Mouse (Mus musculus): ENCODE results near the gene P2rx5. TPM values are rescaled to one million over a fixed set of nuclear protein-coding genes. Genes with fewer than 3 reads are reported as not detected.

Gene P2rx5
- polyA plus RNA-seq (2014; fragmentation: Nextera tagmentation; extraction: Ambion mirVana): 0.45 TPM in 2 replicates

DNA sequence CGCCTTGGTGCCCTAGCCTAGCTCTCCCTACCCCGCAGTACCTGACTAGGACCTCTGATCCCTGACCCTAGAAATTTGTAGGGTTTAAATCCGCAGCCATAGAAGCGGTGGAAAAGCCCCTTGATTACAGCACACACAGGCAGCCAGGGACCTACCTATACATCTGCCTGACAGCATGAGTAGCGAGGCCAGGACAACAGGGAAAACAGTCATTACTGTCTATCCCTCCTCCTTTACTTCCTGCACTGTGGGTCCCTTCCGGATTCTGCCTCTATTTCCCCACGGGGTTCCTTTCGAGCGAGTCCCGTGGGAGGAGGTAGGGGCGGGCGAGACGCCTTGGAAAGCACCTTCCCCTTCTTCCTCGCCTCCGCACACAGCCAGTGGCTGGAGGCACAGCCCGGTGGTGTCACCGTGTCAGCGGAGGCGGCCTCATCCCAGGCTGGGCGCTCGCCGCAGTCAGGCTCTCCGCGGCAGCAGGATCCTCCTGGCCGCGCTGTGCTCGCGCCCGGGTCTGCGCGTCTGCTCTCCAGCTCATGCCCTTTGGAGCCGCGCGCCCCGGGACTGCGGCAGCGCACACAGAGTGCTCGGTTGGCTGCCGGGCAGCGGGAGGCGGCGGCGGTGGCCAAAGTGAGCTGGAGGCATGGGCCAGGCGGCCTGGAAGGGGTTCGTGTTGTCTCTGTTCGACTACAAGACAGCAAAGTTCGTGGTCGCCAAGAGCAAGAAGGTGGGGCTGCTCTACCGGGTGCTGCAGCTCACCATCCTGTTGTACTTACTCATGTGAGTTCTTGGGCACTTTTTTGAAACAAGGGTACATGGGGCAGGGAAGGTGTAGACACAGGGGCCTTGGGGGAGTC, at the start of gene P2rx5:
TSS of gene P2rx5 (plus strand) at position 465 of the 854 bp plus-strand sequence.
- H3K9me3 ChIP-seq (ENCODE audit: control insufficient read depth, low read length): no peaks in the 10 kb centered on the region
- peaks cover 3% of the 10 kb centered on the region; the same call in 1 of the 2 replicates for H3K4me1 ChIP-seq (replicated peaks; ENCODE audit: control insufficient read depth, insufficient read depth, low read length)
- H3K36me3 ChIP-seq (ENCODE audit: control insufficient read depth, insufficient read depth, low read length): no peaks in the 10 kb centered on the region
- H3K4me2 ChIP-seq (replicated peaks; ENCODE audit: low read depth, low read length): peak within 1 kb of the TSS; percentile 80
- peak within 1 kb of the TSS; percentile 53; the same call in 1 of the 2 replicates for H3K9ac ChIP-seq (ENCODE audit: low read depth, low read length)
- peaks cover 13% of the 10 kb centered on the region for H3K27me3 ChIP-seq (ENCODE audit: control insufficient read depth, insufficient read depth, low read length)
- peak; percentile 63 for DNase-seq (ENCODE audit: low spot score)
- ATAC-seq (ENCODE audit: low FRiP score): peak; percentile 63
- no peak within 1 kb of the TSS for H3K27ac ChIP-seq (ENCODE audit: low read depth, low read length)
- 2% methylated on average over 49 of the region's 49 CpGs for WGBS
- H3K4me3 ChIP-seq (ENCODE audit: low read depth, low read length): peak within 1 kb of the TSS; percentile 36

DNA sequence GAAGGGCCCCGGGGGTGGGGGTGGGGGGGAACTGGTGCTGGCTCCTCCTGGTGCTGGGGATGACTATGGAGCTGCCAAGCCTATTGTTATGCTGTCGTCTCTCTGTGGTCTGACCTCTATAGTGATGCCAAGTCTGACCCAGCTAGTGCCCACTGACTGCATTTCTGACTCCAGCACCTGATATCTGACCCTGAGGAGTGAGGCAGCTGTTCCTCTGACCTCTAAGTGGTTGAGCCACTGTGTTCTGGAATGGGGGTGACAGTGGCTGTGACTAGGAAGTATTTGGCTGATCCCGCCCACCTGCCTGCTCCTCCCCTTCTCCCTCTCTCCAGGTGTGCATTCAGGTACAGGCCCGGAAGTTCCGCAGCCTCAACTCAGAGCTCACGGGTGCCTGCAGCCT, 48.8 kb upstream of the P2rx5 start:
- Histone ChIP-seq H3K4me2 (replicated peaks; ENCODE audit: low read depth, low read length) (no peak overlapping the region), H3K27ac (ENCODE audit: low read depth, low read length) (no peak overlapping the region), H3K27me3 (ENCODE audit: control insufficient read depth, insufficient read depth, low read length) (no peaks in the 10 kb centered on the region), H3K4me3 (ENCODE audit: low read depth, low read length) (no peak overlapping the region), H3K9me3 (ENCODE audit: control insufficient read depth, low read length) (no peaks in the 10 kb centered on the region), H3K36me3 (ENCODE audit: control insufficient read depth, insufficient read depth, low read length) (no peaks in the 10 kb centered on the region), H3K4me1 (replicated peaks; ENCODE audit: control insufficient read depth, insufficient read depth, low read length) (no peaks in the 10 kb centered on the region), H3K9ac (ENCODE audit: low read depth, low read length) (no peak overlapping the region)
- WGBS: 68% methylated on average over 6 of the region's 6 CpGs
- DNase-seq (ENCODE audit: low spot score) (no peak), ATAC-seq (ENCODE audit: low FRiP score) (no peak)

DNA sequence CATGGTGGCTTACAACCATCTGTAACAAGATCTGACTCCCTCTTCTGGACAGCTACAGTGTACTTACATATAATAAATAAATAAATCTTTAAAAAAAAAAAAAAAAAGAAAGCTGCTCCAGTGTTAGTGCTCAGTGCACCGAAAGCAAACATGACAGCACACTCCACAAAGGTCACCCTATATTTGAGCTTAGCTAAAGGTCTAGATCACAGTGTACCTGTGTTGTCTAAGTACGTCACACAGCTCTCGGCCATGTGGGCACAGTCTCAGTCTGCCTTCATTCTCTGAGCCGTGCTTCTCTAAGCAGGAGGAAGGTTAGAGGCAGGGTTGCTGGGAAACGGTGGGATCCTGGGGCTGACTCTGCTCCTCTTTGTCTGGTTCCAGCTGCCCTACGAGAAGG, 33.7 kb upstream of the P2rx5 start:
- Histone ChIP-seq H3K4me1 (replicated peaks; ENCODE audit: control insufficient read depth, insufficient read depth, low read length) (no peaks in the 10 kb centered on the region), H3K4me3 (ENCODE audit: low read depth, low read length) (no peak overlapping the region), H3K36me3 (ENCODE audit: control insufficient read depth, insufficient read depth, low read length) (no peaks in the 10 kb centered on the region), H3K27ac (ENCODE audit: low read depth, low read length) (no peak overlapping the region), H3K9ac (ENCODE audit: low read depth, low read length) (no peak overlapping the region), H3K4me2 (replicated peaks; ENCODE audit: low read depth, low read length) (no peak overlapping the region), H3K9me3 (ENCODE audit: control insufficient read depth, low read length) (no peaks in the 10 kb centered on the region), H3K27me3 (ENCODE audit: control insufficient read depth, insufficient read depth, low read length) (no peaks in the 10 kb centered on the region)
- ATAC-seq (ENCODE audit: low FRiP score) (no peak), DNase-seq (ENCODE audit: low spot score) (no peak)
- 93% methylated on average over 6 of the region's 6 CpGs for WGBS

DNA sequence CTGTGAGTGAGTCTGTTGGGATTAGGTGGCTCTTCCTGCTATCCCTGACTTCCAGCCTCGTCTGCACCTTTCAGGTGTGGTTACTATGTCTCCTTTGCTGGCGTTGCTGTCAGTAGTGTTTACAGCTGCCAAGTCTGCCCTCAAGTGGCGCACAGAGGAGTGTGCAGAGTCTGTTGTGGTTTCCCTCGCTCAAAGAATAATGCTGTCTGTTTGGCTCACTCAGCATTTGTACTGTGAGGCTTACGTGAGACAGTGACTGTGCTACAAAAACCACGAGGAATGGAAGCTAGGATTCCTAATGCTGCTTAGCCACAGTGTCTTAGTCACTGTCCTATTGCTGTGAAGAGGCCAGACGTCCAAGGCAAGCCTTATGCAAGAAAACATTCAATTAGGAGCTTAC, 29.2 kb upstream of the P2rx5 start:
- no peak overlapping the region for H3K4me2 ChIP-seq (replicated peaks; ENCODE audit: low read depth, low read length)
- no peaks in the 10 kb centered on the region for H3K4me1 ChIP-seq (replicated peaks; ENCODE audit: control insufficient read depth, insufficient read depth, low read length)
- H3K36me3 ChIP-seq (ENCODE audit: control insufficient read depth, insufficient read depth, low read length): peaks cover 4% of the 10 kb centered on the region; the same call in 1 of the 2 replicates
- H3K9me3 ChIP-seq (ENCODE audit: control insufficient read depth, low read length): no peaks in the 10 kb centered on the region; the same call in 1 of the 2 replicates
- no peak overlapping the region for H3K27ac ChIP-seq (ENCODE audit: low read depth, low read length)
- H3K4me3 ChIP-seq (ENCODE audit: low read depth, low read length): no peak overlapping the region
- ATAC-seq (ENCODE audit: low FRiP score): no peak
- H3K27me3 ChIP-seq (ENCODE audit: control insufficient read depth, insufficient read depth, low read length): no peaks in the 10 kb centered on the region
- DNase-seq (ENCODE audit: low spot score): no peak
- WGBS: 82% methylated on average over 7 of the region's 7 CpGs
- H3K9ac ChIP-seq (ENCODE audit: low read depth, low read length): no peak overlapping the region

DNA sequence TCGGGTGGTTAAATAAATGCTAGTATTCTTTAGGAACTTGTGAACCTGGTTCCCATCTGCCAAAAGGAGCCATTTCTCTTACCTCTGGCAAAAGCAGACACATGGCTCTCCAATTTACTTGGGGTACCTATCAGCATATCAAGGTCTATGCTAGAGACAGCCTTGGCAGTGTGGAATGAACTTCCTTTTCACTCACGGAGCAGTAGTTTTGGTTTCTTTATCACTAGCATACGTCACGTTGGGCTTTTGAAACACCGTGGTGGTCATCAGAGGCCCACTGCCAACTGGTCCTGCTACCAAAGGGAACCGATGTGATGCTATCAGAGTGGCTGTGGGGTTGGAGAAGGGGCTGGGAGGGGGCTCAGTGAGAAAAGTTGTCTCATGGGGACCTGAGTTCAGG, 27.2 kb upstream of the P2rx5 start:
- H3K36me3 ChIP-seq (ENCODE audit: control insufficient read depth, insufficient read depth, low read length): peaks cover 4% of the 10 kb centered on the region; the same call in 1 of the 2 replicates
- ATAC-seq (ENCODE audit: low FRiP score) (no peak), DNase-seq (ENCODE audit: low spot score) (no peak)
- no peak overlapping the region for H3K9ac ChIP-seq (ENCODE audit: low read depth, low read length)
- no peak overlapping the region for H3K27ac ChIP-seq (ENCODE audit: low read depth, low read length)
- WGBS: 97% methylated on average over 6 of the region's 6 CpGs
- no peaks in the 10 kb centered on the region; the same call in 1 of the 2 replicates for H3K4me1 ChIP-seq (replicated peaks; ENCODE audit: control insufficient read depth, insufficient read depth, low read length)
- H3K9me3 ChIP-seq (ENCODE audit: control insufficient read depth, low read length): no peaks in the 10 kb centered on the region; the same call in 1 of the 2 replicates
- no peak overlapping the region for H3K4me2 ChIP-seq (replicated peaks; ENCODE audit: low read depth, low read length)
- no peaks in the 10 kb centered on the region for H3K27me3 ChIP-seq (ENCODE audit: control insufficient read depth, insufficient read depth, low read length)
- no peak overlapping the region for H3K4me3 ChIP-seq (ENCODE audit: low read depth, low read length)

DNA sequence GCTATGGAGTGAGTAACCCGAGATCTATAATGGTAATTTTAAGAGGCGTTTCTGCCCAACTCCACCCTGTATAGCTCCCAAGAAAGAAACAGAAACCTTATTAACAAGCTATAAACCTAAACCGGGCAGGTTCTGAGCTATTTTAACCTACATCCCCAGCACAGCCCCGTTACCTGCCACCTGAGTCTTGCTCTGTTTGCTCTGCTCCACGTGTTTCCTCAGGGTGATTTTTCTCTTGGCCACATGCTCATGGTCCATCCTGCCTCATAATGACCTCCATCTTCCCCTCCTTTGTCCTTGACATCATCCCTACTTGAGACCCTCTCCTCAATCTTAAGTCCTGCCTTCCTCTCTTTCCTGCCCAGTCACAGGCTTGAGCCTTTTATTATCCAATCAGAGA, 26.0 kb upstream of the P2rx5 start:
- Histone ChIP-seq H3K4me3 (ENCODE audit: low read depth, low read length) (no peak overlapping the region), H3K36me3 (ENCODE audit: control insufficient read depth, insufficient read depth, low read length) (peaks cover 4% of the 10 kb centered on the region; the same call in 1 of the 2 replicates), H3K9ac (ENCODE audit: low read depth, low read length) (no peak overlapping the region), H3K9me3 (ENCODE audit: control insufficient read depth, low read length) (no peaks in the 10 kb centered on the region; the same call in 1 of the 2 replicates), H3K27me3 (ENCODE audit: control insufficient read depth, insufficient read depth, low read length) (no peaks in the 10 kb centered on the region), H3K27ac (ENCODE audit: low read depth, low read length) (no peak overlapping the region), H3K4me1 (replicated peaks; ENCODE audit: control insufficient read depth, insufficient read depth, low read length) (no peaks in the 10 kb centered on the region; the same call in 1 of the 2 replicates), H3K4me2 (replicated peaks; ENCODE audit: low read depth, low read length) (no peak overlapping the region)
- DNase-seq (ENCODE audit: low spot score) (no peak), ATAC-seq (ENCODE audit: low FRiP score) (no peak)
- 93% methylated on average over 5 of the region's 5 CpGs for WGBS

DNA sequence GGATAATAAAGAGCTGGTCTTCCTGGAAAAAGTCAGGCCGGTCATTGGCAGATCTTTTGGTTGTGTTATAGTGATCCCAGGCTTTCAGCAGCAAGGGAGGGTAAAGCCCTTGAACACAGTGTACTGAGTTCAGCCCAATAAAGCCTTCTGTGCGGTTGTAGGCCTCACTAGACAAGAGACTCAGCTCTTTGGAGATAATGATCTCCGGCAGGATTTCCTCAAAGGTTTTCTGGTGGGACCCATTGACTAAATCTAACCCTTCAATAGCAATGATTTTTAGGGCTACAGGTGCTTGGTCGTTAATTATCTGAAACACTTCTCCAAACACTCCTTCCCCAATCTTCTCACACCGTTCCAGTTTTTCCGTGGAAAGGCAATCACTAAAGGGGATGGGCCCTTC, 23.6 kb upstream of the P2rx5 start:
- H3K9me3 ChIP-seq (ENCODE audit: control insufficient read depth, low read length): no peaks in the 10 kb centered on the region; the same call in 1 of the 2 replicates
- H3K4me3 ChIP-seq (ENCODE audit: low read depth, low read length): no peak overlapping the region; the same call in 1 of the 2 replicates
- H3K4me2 ChIP-seq (replicated peaks; ENCODE audit: low read depth, low read length): peak overlapping the region; percentile 77
- 92% methylated on average over 6 of the region's 6 CpGs for WGBS
- DNase-seq (ENCODE audit: low spot score) (no peak), ATAC-seq (ENCODE audit: low FRiP score) (no peak)
- H3K27me3 ChIP-seq (ENCODE audit: control insufficient read depth, insufficient read depth, low read length): no peaks in the 10 kb centered on the region
- H3K4me1 ChIP-seq (replicated peaks; ENCODE audit: control insufficient read depth, insufficient read depth, low read length): no peaks in the 10 kb centered on the region; the same call in 1 of the 2 replicates
- no peak overlapping the region for H3K9ac ChIP-seq (ENCODE audit: low read depth, low read length)
- H3K36me3 ChIP-seq (ENCODE audit: control insufficient read depth, insufficient read depth, low read length): peaks cover 4% of the 10 kb centered on the region; the same call in 1 of the 2 replicates
- no peak overlapping the region for H3K27ac ChIP-seq (ENCODE audit: low read depth, low read length)

DNA sequence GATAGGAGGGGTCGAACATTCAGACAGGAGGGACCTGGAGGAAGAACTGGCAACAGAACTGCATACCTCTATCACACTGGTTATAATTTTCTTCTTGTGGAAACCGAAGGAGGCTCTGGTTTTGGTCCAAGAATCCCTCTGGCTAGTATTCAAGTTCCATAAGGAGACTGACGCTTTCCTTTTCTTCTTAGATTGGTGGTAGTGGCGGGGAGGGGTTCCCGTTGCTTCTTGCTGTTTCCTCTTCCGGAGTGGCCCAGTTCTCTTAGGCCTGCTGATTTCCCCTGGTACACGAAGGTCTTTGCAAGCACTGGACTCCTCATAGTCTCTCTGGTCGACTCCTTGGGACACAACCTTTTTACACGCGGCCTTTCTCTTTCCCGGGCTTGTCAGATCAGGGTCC, 23.1 kb upstream of the P2rx5 start:
- DNase-seq (ENCODE audit: low spot score) (no peak), ATAC-seq (ENCODE audit: low FRiP score) (no peak)
- H3K4me3 ChIP-seq (ENCODE audit: low read depth, low read length): peak overlapping the region; percentile 86
- no peaks in the 10 kb centered on the region; the same call in 1 of the 2 replicates for H3K4me1 ChIP-seq (replicated peaks; ENCODE audit: control insufficient read depth, insufficient read depth, low read length)
- H3K9ac ChIP-seq (ENCODE audit: low read depth, low read length): peak overlapping the region; percentile 76
- H3K36me3 ChIP-seq (ENCODE audit: control insufficient read depth, insufficient read depth, low read length): peaks cover 4% of the 10 kb centered on the region; the same call in 1 of the 2 replicates
- H3K27ac ChIP-seq (ENCODE audit: low read depth, low read length): no peak overlapping the region
- 49% methylated on average over 11 of the region's 11 CpGs for WGBS
- peak overlapping the region; percentile 77 for H3K4me2 ChIP-seq (replicated peaks; ENCODE audit: low read depth, low read length)
- H3K27me3 ChIP-seq (ENCODE audit: control insufficient read depth, insufficient read depth, low read length): no peaks in the 10 kb centered on the region
- H3K9me3 ChIP-seq (ENCODE audit: control insufficient read depth, low read length): no peaks in the 10 kb centered on the region; the same call in 1 of the 2 replicates
